Mouse (Mus musculus): ENCODE results near the gene Htra2.

- TF ChIP-seq CTCF (IDR thresholded peaks at IDR 0.05; ENCODE audit: borderline replicate concordance, insufficient read depth, low read depth, low read length) (no peak), POLR2A (IDR thresholded peaks at IDR 0.05; ENCODE audit: borderline replicate concordance, insufficient read depth, low read length) (no peak)
Measured at GRCm38 (mm10) chr6:83011255-83011654, 43.8 kb downstream of the Htra2 start.
